ENCODE assay signal across 9 mouse cellular contexts in genomic region chr5:32472332-32473028, GRCm38 (mm10). TPM values are rescaled to one million over a fixed set of nuclear protein-coding genes. Genes with fewer than 3 reads are reported as not detected.
DNase-seq lines count a peak whose midpoint lies in the region; ATAC-seq lines count a peak whose summit lies in the region.
"Had no signal": no experiment of that assay in that cellular context is flagged by ENCODE, and none has a peak within 500 bp of the region (broad histone marks: within the 10 kb centered on the region; RNA-seq: fewer than 3 reads in every experiment).

No protein-coding gene starts in this region.

- no peak overlapping the region for H3K27ac ChIP-seq in intestine, embryonic 16.5 days (ENCODE audit: low read length)
- H3K27ac ChIP-seq: midbrain, embryonic 12.5 days had no signal

- H3K4me2 ChIP-seq in intestine, embryonic 16.5 days (ENCODE audit: low read depth, low read length) = no peak overlapping the region
- H3K4me2 ChIP-seq: midbrain, embryonic 12.5 days had no signal

- H3K4me1 ChIP-seq in intestine, embryonic 16.5 days (ENCODE audit: control insufficient read depth, insufficient read depth, low read length) = peaks cover 10% of the 10 kb centered on the region
- H3K4me1 ChIP-seq: midbrain, embryonic 12.5 days had no signal

- ATAC-seq in common myeloid progenitor, adult 5-6 weeks (replicated peaks; ENCODE audit: low read depth, poor library complexity, severe bottlenecking) = peak; percentile 52; the same call in 1 of the 2 replicates
- ATAC-seq in intestine, embryonic 16.5 days = peak; percentile 88
- ATAC-seq in CD4-positive, CD25-positive, alpha-beta regulatory T cell, adult 4 months = no peak

- no peak overlapping the region for H3K9ac ChIP-seq in intestine, embryonic 16.5 days (ENCODE audit: low read depth, low read length)
- H3K9ac ChIP-seq: midbrain, embryonic 12.5 days had no signal

- no peak overlapping the region for H3K4me3 ChIP-seq in intestine, embryonic 16.5 days (ENCODE audit: low read length)
- H3K4me3 ChIP-seq: midbrain, embryonic 12.5 days had no signal

- WGBS in intestine, embryonic 16.5 days = 72% methylated on average over 4 of the region's 4 CpGs

- no peaks in the 10 kb centered on the region for H3K27me3 ChIP-seq in intestine, embryonic 16.5 days (replicated peaks; ENCODE audit: control insufficient read depth, insufficient read depth, low read length)
- H3K27me3 ChIP-seq: midbrain, embryonic 12.5 days had no signal

- DNase-seq in adrenal gland, adult (ENCODE audit: inconsistent age in 2 of 2, low spot score in 1 of 2) = peak; percentile 29 to 81
- DNase-seq in adrenal gland, postnatal 4 days (ENCODE audit: low spot score in 2 of 2) = no peak
- DNase-seq in lung, postnatal 36 days = peak; percentile 63
- no peak for DNase-seq in right cerebral cortex, adult 2 months (ENCODE audit: low spot score in 2 of 2)
- DNase-seq in thymus, postnatal 10 days (ENCODE audit: low spot score in 2 of 2) = no peak

- no peaks in the 10 kb centered on the region for H3K36me3 ChIP-seq in intestine, embryonic 16.5 days (ENCODE audit: control insufficient read depth, insufficient read depth, low read length)
- H3K36me3 ChIP-seq: midbrain, embryonic 12.5 days had no signal

- no peaks in the 10 kb centered on the region for H3K9me3 ChIP-seq in intestine, embryonic 16.5 days (ENCODE audit: control insufficient read depth, low read length)
- H3K9me3 ChIP-seq: midbrain, embryonic 12.5 days had no signal

RNA-seq across cellular contexts. Expression of gene Ppp1cb, which starts 13.8 kb away (rescaled TPM):
- 100 to 1,000 TPM; 309 to 334 TPM for total RNA-seq in adrenal gland, postnatal 4 days (2021)
- total RNA-seq in common myeloid progenitor, adult 5-6 weeks (2017) = 222 and 251 TPM in 2 replicates
- 161 and 168 TPM in 2 replicates for polyA plus RNA-seq in intestine, embryonic 16.5 days (2015; fragmentation: Nextera tagmentation; extraction: Ambion mirVana)
- 100 to 1,000 TPM in 1 of 2 experiments, 10 to 100 TPM in 1; 71.3 to 138 TPM for polyA plus RNA-seq in CD4-positive, CD25-positive, alpha-beta regulatory T cell, adult 4 months (2017; shearing (Covaris generic))

Comparison
In these comparisons a context has a peak if more than half of its experiments do, and no peak if none do; other contexts are left out.
1. DNase-seq: peak in adrenal gland, adult (2 of 2) and lung, postnatal 36 days (single experiment); none in adrenal gland, postnatal 4 days (0 of 2), right cerebral cortex, adult 2 months (0 of 2) and thymus, postnatal 10 days (0 of 2).